Mouse (Mus musculus): Measurements from ENCODE around the gene H2afx. TPM values are rescaled to one million over a fixed set of nuclear protein-coding genes. Genes with fewer than 3 reads are reported as not detected.
"Not testable (repeated sequence)": the region's sequence is repeated elsewhere in the genome, so short reads cannot be mapped to it uniquely, and the experiment has no call there.

H2afx gene
- polyA plus RNA-seq, 1 experiment from 2014 or later = 427 TPM

- no peak for ATAC-seq (replicated peaks; ENCODE audit: insufficient number of reproducible peaks, low FRiP score, low TSS enrichment, low read depth)
- Histone ChIP-seq H3K4me2 (ENCODE audit: low read depth, low read length) (no peak overlapping the region), H3K27me3 (ENCODE audit: control insufficient read depth, insufficient read depth, low read length) (no peaks in the 10 kb centered on the region), H3K9ac (replicated peaks; ENCODE audit: low read length) (no peak overlapping the region), H3K36me3 (replicated peaks; ENCODE audit: control insufficient read depth, insufficient read depth, low read depth, low read length) (peaks cover 14% of the 10 kb centered on the region), H3K4me1 (ENCODE audit: control insufficient read depth, insufficient read depth, low read length) (no peaks in the 10 kb centered on the region), H3K9me3 (replicated peaks; ENCODE audit: control insufficient read depth, low read length) (no peaks in the 10 kb centered on the region), H3K27ac (replicated peaks; ENCODE audit: low read depth, low read length) (no peak overlapping the region), H3K4me3 (ENCODE audit: low read depth, low read length) (no peak overlapping the region)
- WGBS = 80% methylated on average over 4 of the region's 4 CpGs
- DNase-seq (ENCODE audit: low spot score) = peak; percentile 54
These were observed 22.7 kb downstream of the H2afx start for GRCm38 (mm10) chr9:44357207-44357606.

- Histone ChIP-seq H3K9me3 (replicated peaks; ENCODE audit: control insufficient read depth, low read length) (no peaks in the 10 kb centered on the region), H3K9ac (replicated peaks; ENCODE audit: low read length) (peak within 1 kb of the TSS; percentile 88), H3K36me3 (replicated peaks; ENCODE audit: control insufficient read depth, insufficient read depth, low read depth, low read length) (peaks cover 5% of the 10 kb centered on the region; the same call in 1 of the 2 replicates), H3K27ac (replicated peaks; ENCODE audit: low read depth, low read length) (no peak within 1 kb of the TSS), H3K4me1 (ENCODE audit: control insufficient read depth, insufficient read depth, low read length) (no peaks in the 10 kb centered on the region), H3K4me3 (ENCODE audit: low read depth, low read length) (peak within 1 kb of the TSS; percentile 87), H3K27me3 (ENCODE audit: control insufficient read depth, insufficient read depth, low read length) (no peaks in the 10 kb centered on the region), H3K4me2 (ENCODE audit: low read depth, low read length) (peak within 1 kb of the TSS; percentile 66)
- 1% methylated on average over 44 of the region's 44 CpGs for WGBS
- DNase-seq (ENCODE audit: low spot score) = peak; percentile 99
- ATAC-seq (replicated peaks; ENCODE audit: insufficient number of reproducible peaks, low FRiP score, low TSS enrichment, low read depth) = peak; percentile 94
These were observed 26.9 kb downstream of the H2afx start, which contains the start of gene Vps11 for GRCm38 (mm10) chr9:44361190-44361917. Vps11 (minus strand) TSS chr9:44361670.

- Histone ChIP-seq H3K9ac (replicated peaks; ENCODE audit: low read length) (peak overlapping the region; percentile 44), H3K4me3 (ENCODE audit: low read depth, low read length) (peak overlapping the region; percentile 87), H3K4me2 (ENCODE audit: low read depth, low read length) (peak overlapping the region; percentile 38)
- H3K36me3 ChIP-seq (replicated peaks; ENCODE audit: control insufficient read depth, insufficient read depth, low read depth, low read length); DNase-seq (ENCODE audit: low spot score); H3K27ac ChIP-seq (replicated peaks; ENCODE audit: low read depth, low read length); H3K27me3 ChIP-seq (ENCODE audit: control insufficient read depth, insufficient read depth, low read length); ATAC-seq (replicated peaks; ENCODE audit: insufficient number of reproducible peaks, low FRiP score, low TSS enrichment, low read depth); H3K9me3 ChIP-seq (replicated peaks; ENCODE audit: control insufficient read depth, low read length); H3K4me1 ChIP-seq (ENCODE audit: control insufficient read depth, insufficient read depth, low read length): not testable (repeated sequence)
- WGBS = 41% methylated on average over 4 of the region's 4 CpGs
These were observed 27.4 kb downstream of the H2afx start for GRCm38 (mm10) chr9:44361931-44362330.

GRCm38 (mm10) chr9:44364480-44364879 is 30.0 kb downstream of the H2afx start:
- 62% methylated on average over 3 of the region's 3 CpGs for WGBS
- Histone ChIP-seq H3K4me3 (ENCODE audit: low read depth, low read length) (no peak overlapping the region), H3K9ac (replicated peaks; ENCODE audit: low read length) (no peak overlapping the region), H3K4me1 (ENCODE audit: control insufficient read depth, insufficient read depth, low read length) (no peaks in the 10 kb centered on the region), H3K27ac (replicated peaks; ENCODE audit: low read depth, low read length) (no peak overlapping the region), H3K27me3 (ENCODE audit: control insufficient read depth, insufficient read depth, low read length) (no peaks in the 10 kb centered on the region), H3K36me3 (replicated peaks; ENCODE audit: control insufficient read depth, insufficient read depth, low read depth, low read length) (no peaks in the 10 kb centered on the region), H3K9me3 (replicated peaks; ENCODE audit: control insufficient read depth, low read length) (no peaks in the 10 kb centered on the region), H3K4me2 (ENCODE audit: low read depth, low read length) (no peak overlapping the region)
- DNase-seq (ENCODE audit: low spot score) = peak; percentile 4
- no peak for ATAC-seq (replicated peaks; ENCODE audit: insufficient number of reproducible peaks, low FRiP score, low TSS enrichment, low read depth)

GRCm38 (mm10) chr9:44373386-44373785 is 38.9 kb downstream of the H2afx start:
- H3K36me3 ChIP-seq (replicated peaks; ENCODE audit: control insufficient read depth, insufficient read depth, low read depth, low read length) = no peaks in the 10 kb centered on the region
- H3K27me3 ChIP-seq (ENCODE audit: control insufficient read depth, insufficient read depth, low read length) = no peaks in the 10 kb centered on the region
- no peak for DNase-seq (ENCODE audit: low spot score)
- no peaks in the 10 kb centered on the region for H3K9me3 ChIP-seq (replicated peaks; ENCODE audit: control insufficient read depth, low read length)
- H3K27ac ChIP-seq (replicated peaks; ENCODE audit: low read depth, low read length) = no peak overlapping the region
- H3K4me1 ChIP-seq (ENCODE audit: control insufficient read depth, insufficient read depth, low read length) = no peaks in the 10 kb centered on the region
- no peak overlapping the region for H3K4me2 ChIP-seq (ENCODE audit: low read depth, low read length)
- no peak for ATAC-seq (replicated peaks; ENCODE audit: insufficient number of reproducible peaks, low FRiP score, low TSS enrichment, low read depth)
- no peak overlapping the region for H3K9ac ChIP-seq (replicated peaks; ENCODE audit: low read length)
- H3K4me3 ChIP-seq (ENCODE audit: low read depth, low read length) = no peak overlapping the region

GRCm38 (mm10) chr9:44376141-44376540 is 41.6 kb downstream of the H2afx start:
- H3K27ac ChIP-seq (replicated peaks; ENCODE audit: low read depth, low read length) = no peak overlapping the region
- 91% methylated on average over 6 of the region's 6 CpGs for WGBS

GRCm38 (mm10) chr9:44377335-44377734 is 42.8 kb downstream of the H2afx start:
- ATAC-seq (replicated peaks; ENCODE audit: insufficient number of reproducible peaks, low FRiP score, low TSS enrichment, low read depth); H3K9ac ChIP-seq (replicated peaks; ENCODE audit: low read length); H3K4me3 ChIP-seq (ENCODE audit: low read depth, low read length); H3K27me3 ChIP-seq (ENCODE audit: control insufficient read depth, insufficient read depth, low read length); DNase-seq (ENCODE audit: low spot score); H3K27ac ChIP-seq (replicated peaks; ENCODE audit: low read depth, low read length); H3K36me3 ChIP-seq (replicated peaks; ENCODE audit: control insufficient read depth, insufficient read depth, low read depth, low read length); H3K4me2 ChIP-seq (ENCODE audit: low read depth, low read length); H3K9me3 ChIP-seq (replicated peaks; ENCODE audit: control insufficient read depth, low read length); H3K4me1 ChIP-seq (ENCODE audit: control insufficient read depth, insufficient read depth, low read length): not testable (repeated sequence)
- 87% methylated on average over 2 of the region's 2 CpGs for WGBS

More at GRCm38 (mm10) chr9:44376141-44376540, 41.6 kb downstream of the H2afx start:
- Histone ChIP-seq H3K4me1 (ENCODE audit: control insufficient read depth, insufficient read depth, low read length) (peaks cover 6% of the 10 kb centered on the region), H3K9ac (replicated peaks; ENCODE audit: low read length) (no peak overlapping the region), H3K9me3 (replicated peaks; ENCODE audit: control insufficient read depth, low read length) (no peaks in the 10 kb centered on the region), H3K36me3 (replicated peaks; ENCODE audit: control insufficient read depth, insufficient read depth, low read depth, low read length) (peaks cover 4% of the 10 kb centered on the region; the same call in 1 of the 2 replicates), H3K4me3 (ENCODE audit: low read depth, low read length) (no peak overlapping the region), H3K27me3 (ENCODE audit: control insufficient read depth, insufficient read depth, low read length) (no peaks in the 10 kb centered on the region), H3K4me2 (ENCODE audit: low read depth, low read length) (no peak overlapping the region)
- no peak for ATAC-seq (replicated peaks; ENCODE audit: insufficient number of reproducible peaks, low FRiP score, low TSS enrichment, low read depth)
- no peak for DNase-seq (ENCODE audit: low spot score)

GRCm38 (mm10) chr9:44378153-44378730 is 43.7 kb downstream of the H2afx start:
- H3K4me2 ChIP-seq (ENCODE audit: low read depth, low read length) = peak overlapping the region; percentile 45; the same call in 1 of the 2 replicates
- no peak overlapping the region for H3K27ac ChIP-seq (replicated peaks; ENCODE audit: low read depth, low read length)
- 91% methylated on average over 5 of the region's 5 CpGs for WGBS
- peaks cover 6% of the 10 kb centered on the region for H3K4me1 ChIP-seq (ENCODE audit: control insufficient read depth, insufficient read depth, low read length)
- ATAC-seq (replicated peaks; ENCODE audit: insufficient number of reproducible peaks, low FRiP score, low TSS enrichment, low read depth) (no peak), DNase-seq (ENCODE audit: low spot score) (no peak)
- H3K9me3 ChIP-seq (replicated peaks; ENCODE audit: control insufficient read depth, low read length) = no peaks in the 10 kb centered on the region
- H3K9ac ChIP-seq (replicated peaks; ENCODE audit: low read length) = peak overlapping the region; percentile 75; the same call in 1 of the 2 replicates
- H3K4me3 ChIP-seq (ENCODE audit: low read depth, low read length) = peak overlapping the region; percentile 93
- no peaks in the 10 kb centered on the region for H3K27me3 ChIP-seq (ENCODE audit: control insufficient read depth, insufficient read depth, low read length)
- peaks cover 13% of the 10 kb centered on the region for H3K36me3 ChIP-seq (replicated peaks; ENCODE audit: control insufficient read depth, insufficient read depth, low read depth, low read length)
